Mouse (Mus musculus): Measurements from ENCODE around the gene Pgs1.

DNA sequence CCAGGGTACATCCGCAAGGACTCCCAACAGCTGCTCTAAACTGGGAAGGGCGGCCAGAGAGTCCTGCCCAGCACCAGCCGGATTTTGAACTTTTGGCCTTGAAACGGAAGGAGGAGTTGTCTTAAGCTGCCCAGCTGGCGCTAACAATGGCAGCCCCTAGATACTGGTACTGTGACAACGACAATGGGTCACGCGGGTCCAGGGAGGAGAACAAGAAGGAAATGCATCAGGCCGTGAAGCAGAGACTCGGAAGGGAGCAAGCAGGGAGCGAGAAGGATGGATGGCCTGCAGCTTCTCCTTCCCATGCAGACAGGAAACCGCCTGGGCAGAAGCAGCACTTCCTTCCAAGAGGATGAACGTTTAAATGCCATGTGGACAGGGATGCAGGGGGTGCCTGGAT is 30.5 kb upstream of the Pgs1 start:
- TF ChIP-seq MAX (IDR thresholded peaks at IDR 0.05) (no peak), CTCF (IDR thresholded peaks at IDR 0.05; ENCODE audit: control insufficient read depth, insufficient read depth, insufficient read length) (no peak)

Data from C2C12 (cell line).